Mouse (Mus musculus): ENCODE data around the gene Slc25a21.
A peak's percentile ranks its signal among the peaks of the same experiment; 100 is the strongest.

Gene Slc25a21

DNA sequence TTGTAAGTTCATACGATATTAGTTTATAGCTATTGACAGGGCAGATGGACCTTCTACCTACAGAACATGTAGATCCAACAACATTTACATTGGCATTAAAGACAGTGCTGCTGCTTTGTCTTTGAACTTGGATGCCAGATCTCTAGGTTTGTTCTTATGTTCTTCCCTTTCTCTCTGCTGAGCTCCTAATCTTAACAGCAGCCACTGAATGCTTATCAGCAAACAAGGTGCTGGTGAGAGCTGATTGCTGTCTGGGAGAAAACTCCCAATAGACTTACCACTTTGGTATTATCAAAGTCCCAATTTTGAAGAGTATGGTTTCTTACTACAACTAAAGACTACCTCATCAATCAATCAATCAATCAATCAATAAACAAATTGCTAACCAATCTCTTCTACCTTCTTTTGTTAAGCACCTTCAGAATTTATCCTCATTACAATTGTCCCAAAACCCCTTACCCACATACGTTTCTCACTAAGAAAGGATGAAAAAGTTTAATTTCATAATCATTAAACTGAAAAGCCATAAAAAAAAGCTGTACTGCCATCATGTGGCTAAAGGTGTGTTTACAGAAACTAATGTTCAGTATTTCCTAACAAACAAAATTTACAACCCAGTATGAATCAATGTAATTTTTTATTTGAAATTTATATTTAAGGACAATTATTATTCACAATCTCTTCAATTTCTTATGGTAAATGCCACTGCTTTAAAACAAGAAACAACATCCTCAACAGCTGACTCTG lies 12.7 kb downstream of the Slc25a21 start:
- DNase-seq (ENCODE audit: low read depth, low spot score), result no peak

DNA sequence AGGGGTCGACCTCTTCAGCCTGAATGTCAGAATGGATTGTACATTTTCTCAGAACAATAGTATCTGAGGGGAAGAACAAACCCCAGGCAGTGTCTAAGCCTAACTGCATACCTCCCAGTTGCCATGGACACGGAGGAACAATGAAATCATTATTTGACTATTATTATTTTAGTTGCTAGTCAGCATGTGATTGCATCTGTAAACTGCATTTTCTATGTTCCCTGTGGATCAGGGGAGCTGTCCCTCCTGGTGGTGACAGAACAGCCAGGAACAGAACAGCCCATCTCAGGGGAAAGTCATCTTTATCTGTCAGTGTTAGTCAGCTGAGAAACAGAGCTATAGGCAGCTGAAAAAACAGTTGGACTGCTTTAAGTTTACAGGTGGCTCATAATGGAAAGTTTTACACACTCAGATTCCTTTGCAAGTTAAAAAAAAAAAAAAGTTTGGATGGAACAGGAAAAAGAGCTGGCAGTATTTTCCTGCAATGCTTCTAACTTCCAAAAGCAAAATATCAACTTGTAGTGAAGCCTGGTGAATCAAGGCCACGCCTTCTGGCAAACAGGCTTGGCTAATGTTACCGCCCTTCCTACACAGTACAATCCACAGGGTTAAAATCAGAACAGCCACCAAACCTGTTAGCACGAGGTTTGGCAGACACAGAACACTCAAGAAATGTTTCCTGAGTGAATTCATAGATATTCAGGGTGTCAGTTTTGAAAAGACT lies 17.6 kb downstream of the Slc25a21 start:
- DNase-seq (ENCODE audit: low read depth, low spot score), result no peak

DNA sequence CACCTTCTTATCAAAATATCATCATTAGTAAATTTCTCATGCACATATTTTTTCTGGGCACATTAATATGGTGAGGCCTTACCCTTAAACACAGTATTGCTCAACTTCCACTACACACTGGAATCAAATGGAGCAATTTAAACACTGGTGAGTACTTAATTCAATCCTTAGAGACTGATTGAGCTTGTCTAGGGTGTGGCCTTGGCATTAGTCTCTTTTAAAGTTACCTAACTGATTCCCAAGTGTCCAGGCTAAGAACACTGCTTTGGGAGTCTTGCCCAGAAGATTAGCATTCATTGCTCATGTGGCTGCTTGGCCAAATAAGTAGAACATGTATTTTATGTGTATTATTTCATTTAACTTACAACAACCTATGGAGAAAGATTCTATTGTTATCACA lies 18.5 kb downstream of the Slc25a21 start:
- DNase-seq (ENCODE audit: low read depth, low spot score), result no peak

DNA sequence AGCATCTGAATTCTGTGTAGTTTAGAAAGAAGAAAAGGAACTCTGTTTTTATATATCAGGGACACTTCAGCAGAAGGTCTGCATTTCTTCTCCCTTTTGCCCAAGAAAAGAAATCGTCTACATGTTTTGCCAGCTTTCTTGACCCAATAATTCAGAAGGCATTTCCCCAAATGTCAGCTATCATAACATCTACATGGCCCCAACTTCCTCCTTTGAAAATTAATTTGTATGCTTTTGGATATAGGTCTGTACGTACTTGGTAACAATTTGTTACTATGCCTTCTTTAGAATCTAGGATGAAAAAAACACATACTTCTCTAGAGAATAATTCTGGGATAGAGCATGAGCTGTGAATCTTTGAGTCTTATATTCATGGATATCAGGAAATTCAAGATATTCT lies 34.0 kb downstream of the Slc25a21 start:
- DNase-seq (ENCODE audit: low read depth, low spot score), result no peak

DNA sequence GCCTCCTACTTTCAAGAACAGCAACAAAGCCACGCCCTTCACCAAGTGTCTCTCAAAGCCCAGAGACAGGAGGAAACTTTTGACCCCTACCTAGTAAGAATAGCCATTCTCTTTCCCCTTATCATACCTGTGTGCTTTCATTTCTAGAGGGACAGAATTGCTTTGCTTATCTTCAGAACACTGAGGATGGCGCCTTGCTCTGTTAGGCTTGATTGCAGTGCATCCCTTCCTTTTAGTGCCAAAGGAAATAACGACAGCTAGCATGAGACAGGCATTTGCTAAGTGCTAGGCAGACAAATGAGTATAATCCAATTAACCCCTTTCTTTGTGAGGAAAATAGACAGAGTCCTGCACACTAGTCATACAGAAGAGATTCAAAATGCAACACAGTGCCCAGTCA lies 34.4 kb downstream of the Slc25a21 start:
- no peak for DNase-seq (ENCODE audit: low read depth, low spot score)

DNA sequence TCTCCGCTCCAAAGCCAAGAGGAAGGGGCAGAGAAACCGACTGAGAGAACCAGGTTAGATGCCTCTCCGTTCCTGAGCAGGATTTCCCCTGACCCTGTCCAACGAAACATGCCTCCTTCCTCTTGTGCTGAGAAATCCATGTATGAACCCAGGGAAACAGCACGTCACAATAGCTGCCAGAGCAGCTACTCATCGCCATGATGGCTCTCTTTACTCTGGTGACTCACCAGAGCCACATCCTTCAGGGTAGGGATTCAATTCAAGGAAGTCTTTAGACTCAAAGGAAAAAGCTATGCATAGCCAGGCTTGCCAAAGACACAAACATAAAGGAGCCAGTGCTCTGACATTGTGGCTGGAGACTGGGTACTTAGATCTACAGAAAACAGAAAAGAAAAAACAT lies 37.4 kb downstream of the Slc25a21 start:
- DNase-seq (ENCODE audit: low read depth, low spot score), result no peak

DNA sequence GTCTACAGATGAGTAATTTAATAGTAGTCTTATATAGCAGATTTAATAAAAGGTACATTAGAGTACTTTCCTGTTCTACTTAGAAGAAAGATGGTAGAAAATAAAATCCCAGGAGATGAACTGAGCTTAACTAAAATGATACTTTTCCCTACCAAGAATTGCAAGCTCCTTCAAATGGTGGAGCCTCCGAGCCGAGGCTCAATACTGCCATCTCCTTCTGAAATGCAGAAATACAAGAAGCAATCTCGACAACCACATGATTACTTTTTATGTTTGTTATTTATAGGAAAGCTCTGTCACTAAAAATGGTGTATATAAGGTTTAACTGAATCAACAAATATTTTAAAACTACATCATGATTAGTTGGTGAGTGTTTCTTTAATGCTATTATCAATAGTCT lies 39.0 kb downstream of the Slc25a21 start:
- no peak for DNase-seq (ENCODE audit: low read depth, low spot score)

DNA sequence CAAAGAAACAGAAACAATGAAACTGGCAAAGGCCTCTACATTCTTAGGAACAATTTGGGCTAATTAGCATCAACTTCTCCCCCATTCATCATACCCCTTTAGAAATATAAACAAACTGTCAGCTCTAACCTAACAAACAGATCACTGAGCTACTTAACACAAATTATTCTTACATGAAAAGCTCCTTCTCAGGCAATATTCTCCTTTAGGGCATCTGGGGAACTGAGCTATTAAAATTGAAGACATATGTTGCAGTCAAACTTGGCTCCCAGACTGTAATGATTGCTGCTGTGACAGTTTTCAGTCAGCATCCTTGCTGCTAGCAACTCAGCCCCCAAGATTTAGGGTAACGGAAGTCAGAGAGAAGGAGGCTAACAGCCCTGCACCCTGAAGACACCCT lies 58.3 kb downstream of the Slc25a21 start:
- no peak for DNase-seq (ENCODE audit: low read depth, low spot score)

DNA sequence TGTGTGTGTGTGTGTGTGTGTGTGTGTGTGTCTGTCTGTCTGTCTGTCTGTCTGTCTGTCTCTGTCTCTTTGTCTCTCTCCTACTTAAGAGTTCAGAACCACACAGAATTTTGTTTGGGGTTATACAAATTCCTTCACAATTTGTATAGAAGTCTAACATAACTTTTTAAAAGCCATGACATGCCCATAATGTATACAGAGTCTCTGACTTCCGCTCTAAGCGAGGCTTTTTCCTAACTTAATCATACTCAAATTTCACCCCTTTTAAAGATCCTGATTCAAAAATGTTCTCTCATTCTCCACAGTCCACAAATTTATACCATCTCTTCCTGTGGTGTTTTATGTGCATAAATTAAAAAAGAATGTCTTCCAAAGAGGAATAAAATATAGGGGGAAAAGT lies 59.5 kb downstream of the Slc25a21 start:
- no peak for DNase-seq (ENCODE audit: low read depth, low spot score)

DNA sequence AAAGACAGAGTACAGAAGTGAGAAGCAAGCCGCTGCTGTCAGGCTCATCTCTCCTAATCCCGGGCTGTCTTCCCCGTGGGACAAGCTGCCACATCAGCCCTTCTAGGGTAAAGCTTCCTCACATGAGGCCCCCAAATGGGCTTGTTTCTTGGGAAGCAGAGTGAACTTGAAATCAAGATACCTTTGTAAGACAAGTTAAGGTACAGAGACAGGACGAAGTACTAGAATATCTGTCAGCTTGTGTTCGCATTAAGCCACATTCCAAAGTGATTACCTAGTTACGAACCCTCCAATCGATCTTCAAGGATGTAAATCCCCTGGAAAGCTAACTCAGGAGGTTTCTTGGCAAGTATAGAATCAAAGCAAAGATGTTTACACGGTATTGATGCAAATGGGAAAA lies 78.7 kb downstream of the Slc25a21 start:
- DNase-seq (ENCODE audit: low read depth, low spot score), result no peak

DNA sequence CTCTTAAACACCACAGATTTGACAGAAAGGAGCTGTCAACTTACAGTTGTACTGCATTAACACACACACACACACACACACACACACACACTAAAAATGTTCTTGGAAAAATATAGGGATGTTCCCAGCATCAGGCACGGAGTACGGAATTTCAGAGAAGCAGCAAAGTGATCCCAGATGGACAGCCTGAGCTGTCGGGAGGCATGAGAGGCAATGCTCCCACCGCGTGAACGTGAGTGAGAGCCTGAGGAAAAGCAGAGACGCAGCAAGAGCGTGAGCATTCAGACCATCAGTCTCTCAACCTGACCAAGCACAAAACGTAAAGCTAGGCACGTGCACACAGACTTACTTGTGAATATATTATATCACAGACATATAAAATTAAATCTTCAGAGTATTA lies 81.8 kb downstream of the Slc25a21 start:
- DNase-seq (ENCODE audit: low read depth, low spot score), result no peak

DNA sequence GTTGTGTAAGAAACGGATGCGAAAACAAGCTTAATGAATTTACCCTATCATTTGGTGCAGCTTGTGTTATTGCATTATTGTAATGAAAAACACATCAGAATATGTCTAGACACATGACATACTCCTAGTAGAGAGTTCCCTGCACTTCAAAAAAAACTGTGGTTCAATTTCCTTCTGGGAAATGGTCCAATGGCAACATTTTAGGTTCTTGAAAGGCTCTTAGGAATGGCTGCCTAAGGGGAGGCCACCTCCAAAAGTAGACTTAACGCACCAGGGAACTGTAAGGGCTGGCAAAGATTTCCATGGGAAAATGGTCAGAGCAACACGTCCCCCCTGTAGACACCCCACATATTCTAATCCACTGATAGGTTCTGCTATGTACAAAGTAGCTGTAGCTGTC lies 87.9 kb downstream of the Slc25a21 start:
- no peak for DNase-seq (ENCODE audit: low read depth, low spot score)

DNA sequence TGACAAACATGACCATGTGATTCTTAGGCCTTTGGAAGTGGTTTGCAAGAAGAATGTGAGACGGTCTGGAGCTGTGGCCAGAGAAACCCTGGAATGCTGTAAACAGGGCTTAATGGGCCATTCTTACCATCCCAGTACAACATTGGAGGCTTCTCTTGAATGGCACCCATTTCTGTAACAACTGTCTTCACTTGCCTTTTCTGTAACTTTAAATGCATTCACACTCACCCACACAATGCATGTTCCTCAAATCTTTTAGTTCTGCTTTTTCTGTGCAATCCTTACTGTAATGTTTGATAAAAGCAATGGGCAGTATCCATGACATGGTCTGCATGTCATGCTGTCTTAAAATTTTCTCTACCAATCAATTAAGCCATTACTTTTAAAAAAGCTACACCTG lies 95.0 kb downstream of the Slc25a21 start:
- peak; percentile 11 for DNase-seq (ENCODE audit: low read depth, low spot score)

DNA sequence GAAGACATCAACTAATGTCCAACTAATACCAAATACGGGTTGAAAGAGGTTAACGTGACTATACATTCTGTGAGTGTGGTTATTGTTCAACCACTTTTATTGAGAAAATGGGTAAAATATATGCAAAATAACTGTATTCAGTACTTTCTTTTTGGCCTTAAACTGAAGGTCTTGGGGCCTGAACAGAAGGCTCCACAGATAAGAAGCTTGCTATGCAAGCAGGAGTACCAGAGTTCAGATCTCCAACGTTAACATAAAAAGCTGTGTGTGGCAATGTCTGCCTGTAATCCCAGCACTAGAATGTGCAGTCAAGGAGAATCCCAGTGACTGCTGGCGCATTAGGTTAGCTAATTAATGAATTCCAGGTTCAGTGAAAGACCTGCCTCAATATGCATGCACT lies 96.7 kb downstream of the Slc25a21 start:
- no peak for DNase-seq (ENCODE audit: low read depth, low spot score)

DNA sequence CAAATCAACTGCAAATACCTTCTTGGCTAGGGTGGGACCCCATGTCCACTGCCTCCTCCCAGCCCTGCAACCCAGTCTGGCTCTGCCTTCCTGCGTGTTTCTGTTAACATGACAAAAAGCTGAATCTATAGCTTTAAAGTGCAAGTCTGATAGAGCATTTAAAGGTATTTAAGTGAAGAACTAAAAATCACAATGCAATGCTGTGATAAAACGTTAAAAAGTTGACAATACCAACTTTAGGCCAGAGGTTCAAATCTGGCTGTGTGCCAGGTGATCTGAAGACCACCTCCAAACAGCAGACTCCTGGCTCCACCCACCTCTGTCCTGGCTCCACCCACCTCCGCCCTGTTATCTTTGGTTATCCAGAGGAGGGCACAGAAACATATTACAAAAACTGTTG lies 98.2 kb downstream of the Slc25a21 start:
- DNase-seq (ENCODE audit: low read depth, low spot score), result no peak

DNA sequence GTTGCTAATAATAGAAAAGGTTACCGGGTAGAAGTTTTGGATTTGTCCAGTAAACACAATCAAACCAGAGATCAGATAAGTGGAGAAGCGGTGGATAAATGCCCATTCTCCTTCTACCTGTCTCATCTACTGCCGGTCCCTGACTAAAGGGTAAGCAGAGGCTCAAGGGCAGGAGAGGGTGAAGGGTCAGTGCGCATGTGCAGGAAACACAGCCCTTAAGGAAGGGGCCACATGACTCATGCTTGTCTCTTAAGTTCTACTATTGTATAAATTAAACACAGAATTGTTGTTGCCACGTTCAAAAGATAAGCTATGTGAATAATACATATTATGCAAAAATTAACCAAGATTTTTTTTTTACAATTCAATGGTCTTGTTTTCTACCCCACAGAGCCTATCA lies 98.9 kb downstream of the Slc25a21 start:
- no peak for DNase-seq (ENCODE audit: low read depth, low spot score)

DNA sequence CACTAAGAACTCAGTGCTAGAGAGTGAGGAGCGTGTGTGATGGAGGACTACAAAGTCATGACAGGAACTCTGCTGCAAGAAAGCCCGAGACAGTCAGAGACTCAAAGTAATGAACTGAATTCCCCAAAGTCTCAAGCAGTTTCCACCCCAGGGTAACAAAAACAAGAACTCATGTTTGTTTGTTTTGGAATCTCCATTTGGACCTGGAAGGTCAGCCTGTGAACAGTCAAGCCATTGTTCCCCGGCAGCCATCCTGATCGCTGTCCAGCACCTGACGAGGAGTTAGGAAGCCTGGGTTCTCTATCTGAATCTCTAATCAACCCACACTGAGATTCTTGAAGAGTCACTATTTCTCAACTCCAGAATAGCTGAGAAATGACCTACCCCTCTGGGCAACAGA lies 104.2 kb downstream of the Slc25a21 start:
- DNase-seq (ENCODE audit: low read depth, low spot score), result no peak

DNA sequence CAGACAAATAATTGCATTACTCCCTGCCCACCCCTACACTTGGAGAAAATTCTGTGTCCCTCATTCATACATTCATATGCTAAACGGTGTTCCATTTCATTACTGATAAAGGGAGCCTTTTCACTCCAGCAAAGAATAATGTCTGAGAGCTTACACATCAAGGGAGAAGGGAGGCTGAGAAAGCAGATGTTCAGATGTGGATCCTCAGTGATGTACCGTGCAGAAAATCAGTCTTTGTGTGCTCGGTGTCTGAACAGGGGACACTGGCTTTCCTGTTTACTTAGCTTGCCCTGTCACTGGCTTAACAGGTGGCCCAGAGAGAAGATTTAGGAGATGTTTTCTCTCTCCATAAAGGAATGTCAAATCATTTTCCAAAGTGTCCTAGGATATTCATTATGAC lies 112.8 kb downstream of the Slc25a21 start:
- DNase-seq (ENCODE audit: low read depth, low spot score), result no peak

DNA sequence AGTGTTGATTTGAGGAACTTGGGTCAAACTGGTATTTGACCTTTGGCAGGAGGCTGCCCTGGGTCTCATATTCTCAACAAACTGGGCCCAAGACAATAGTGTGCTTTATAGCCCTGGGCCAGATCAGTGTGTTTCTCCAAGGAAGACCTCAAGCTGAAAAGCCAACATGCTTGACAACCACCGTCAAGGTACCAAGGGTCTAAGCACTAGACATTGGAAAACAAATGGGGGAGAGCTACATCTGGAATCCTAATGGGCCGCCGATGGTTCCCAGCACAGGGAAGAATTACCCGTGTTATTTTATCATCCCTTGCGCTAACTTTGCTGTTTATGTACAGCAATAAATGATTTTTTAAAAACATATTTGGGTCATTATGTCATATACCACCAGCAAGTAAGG lies 113.7 kb downstream of the Slc25a21 start:
- no peak for DNase-seq (ENCODE audit: low read depth, low spot score)

DNA sequence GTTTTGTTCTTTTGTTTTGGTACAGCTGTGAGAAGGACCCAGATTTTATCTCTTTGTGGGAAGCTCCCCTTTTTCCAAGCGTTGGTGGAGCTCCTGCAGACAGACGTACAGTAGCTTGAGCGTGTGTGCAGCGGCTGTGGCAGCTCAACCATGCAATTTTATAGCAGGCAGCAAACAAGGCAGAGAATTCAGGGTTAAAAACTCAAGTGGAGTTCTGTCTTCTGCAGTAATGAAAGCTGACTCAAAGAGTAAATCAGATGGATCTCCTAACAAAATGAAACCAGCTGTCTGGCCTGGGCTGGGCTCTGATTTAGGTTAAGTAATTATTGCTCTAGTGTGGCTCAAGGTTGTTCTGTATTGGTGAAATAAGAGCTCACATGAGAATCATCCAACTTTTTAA lies 120.7 kb downstream of the Slc25a21 start:
- DNase-seq (ENCODE audit: low read depth, low spot score), result no peak

DNA sequence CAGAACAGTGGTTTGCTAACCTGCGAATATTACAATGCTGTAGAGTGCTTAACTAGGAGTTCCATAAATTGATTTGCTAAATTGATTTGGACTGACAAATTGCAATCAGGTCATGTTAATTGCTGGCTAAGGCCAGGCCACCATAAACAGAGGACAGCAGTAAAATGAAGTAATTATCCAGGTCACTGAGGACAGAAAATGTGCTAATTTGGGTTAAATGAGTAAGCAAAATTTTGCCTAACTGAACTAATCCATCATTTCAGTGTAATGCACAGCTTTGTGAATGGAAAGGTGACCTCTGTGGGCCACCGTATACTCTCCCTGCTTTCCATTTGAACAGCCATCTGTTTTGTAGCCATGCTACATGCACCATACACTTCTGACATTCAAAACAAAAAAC lies 124.7 kb downstream of the Slc25a21 start:
- DNase-seq (ENCODE audit: low read depth, low spot score), result no peak

DNA sequence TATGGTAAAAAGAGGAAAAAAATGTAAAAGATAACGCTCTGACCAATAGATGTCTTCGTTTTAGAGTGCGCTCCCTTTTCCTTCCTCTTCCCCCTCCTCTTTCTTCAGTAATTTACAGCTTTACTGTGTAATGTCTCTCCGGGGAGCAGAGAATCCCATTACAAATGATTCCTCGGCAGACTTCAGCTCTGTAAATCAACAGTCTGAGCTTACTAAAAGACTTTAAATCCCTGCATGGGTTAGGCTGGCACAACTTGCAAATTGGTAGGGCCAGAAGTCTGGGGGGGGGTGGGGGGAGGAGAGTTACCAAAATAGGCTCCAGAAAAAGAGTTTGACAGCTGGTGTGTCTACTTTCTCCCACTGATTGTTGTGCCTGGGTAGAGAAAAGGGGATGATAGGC lies 128.7 kb downstream of the Slc25a21 start:
- DNase-seq (ENCODE audit: low read depth, low spot score), result peak; percentile 17

DNA sequence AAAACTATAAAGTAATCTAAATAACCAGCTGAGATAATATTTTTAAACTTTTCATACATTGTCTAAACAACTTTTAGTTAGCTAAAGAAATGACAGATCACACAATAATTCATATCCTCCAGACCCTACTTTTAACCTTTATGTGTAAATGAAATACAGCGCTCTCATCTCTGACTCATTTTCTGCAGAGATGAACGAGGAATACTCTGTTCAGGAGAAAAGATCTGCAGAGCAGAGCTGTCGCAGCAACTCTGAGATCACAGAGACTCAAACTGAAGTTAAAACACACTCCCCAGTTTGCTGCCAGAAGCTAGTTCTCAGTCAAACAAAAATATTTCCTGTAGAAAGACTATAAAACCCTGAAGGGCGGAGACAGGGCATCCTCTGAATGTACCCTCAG lies 177.5 kb downstream of the Slc25a21 start:
- no peak for DNase-seq (ENCODE audit: low read depth, low spot score)

DNA sequence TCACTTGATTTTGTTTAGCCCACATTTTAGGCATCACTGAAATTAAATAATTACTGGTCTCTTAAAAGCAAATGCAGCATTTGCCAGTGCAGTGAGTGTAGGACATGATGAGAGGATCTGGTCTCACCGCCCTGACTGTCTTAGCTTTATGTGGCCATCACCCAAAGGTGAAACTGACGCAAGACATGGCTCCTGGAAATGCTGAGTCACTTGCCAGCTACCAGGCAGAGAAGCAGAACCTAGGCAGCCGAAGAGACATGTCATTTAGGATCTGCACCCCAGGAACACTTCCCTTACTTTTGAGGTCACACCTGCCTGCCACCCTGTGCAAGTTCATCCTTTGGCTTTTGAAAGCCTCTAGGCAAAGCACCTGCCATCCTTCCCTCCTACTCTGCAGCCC lies 180.4 kb downstream of the Slc25a21 start:
- DNase-seq (ENCODE audit: low read depth, low spot score), result no peak
